Mouse (Mus musculus) brain, embryonic 14.5 days (tissue): ENCODE data around the gene Rbm14.

Experiments used
- CTCF ChIP-seq: fragments of 200-500 bp; IDR thresholded peaks from 2 replicates; pipeline ENCODE4 v1.5.1; 2012; ENCODE audit warnings: inconsistent platforms, mild to moderate bottlenecking, moderate library complexity, borderline replicate concordance; ENCODE audit not compliant: insufficient read depth, insufficient read length; ENCODE audit errors: extremely low read depth
- POLR2A ChIP-seq: fragments of 200-500 bp; IDR thresholded peaks from 2 replicates; pipeline ENCODE4 v1.6.1; 2012; ENCODE audit warnings: mild to moderate bottlenecking, inconsistent platforms, borderline replicate concordance; ENCODE audit not compliant: poor library complexity, insufficient read depth, insufficient read length, severe bottlenecking; ENCODE audit errors: extremely low read depth

GRCm38 (mm10) chr19:4840848-4841247, 29.4 kb upstream of the Rbm14 start:
- TF ChIP-seq CTCF (no peak), POLR2A (no peak)
